Mouse (Mus musculus) lung, adult 2 months (tissue): ENCODE measurements around the gene Ripor3. TPM values are rescaled to one million over a fixed set of nuclear protein-coding genes. Genes with fewer than 3 reads are reported as not detected.

Experiments
- DNase-seq: peaks from one replicate; pipeline ENCODE4 v3.0.0; 2022
- H3K4me1 ChIP-seq: fragments of 200-500 bp; 2 replicates; pipeline ENCODE4 v1.6.1; 2011; ENCODE audit warnings: low read length; ENCODE audit not compliant: control insufficient read depth, insufficient read depth
- H3K4me3 ChIP-seq: fragments of 200-500 bp; replicated peaks from 2 replicates; pipeline ENCODE3; 2011; ENCODE audit warnings: low read depth, mild to moderate bottlenecking, control low read depth, low read length; ENCODE audit errors: extremely low read depth
- CTCF ChIP-seq: fragments of 200-500 bp; IDR thresholded peaks from 2 replicates; pipeline ENCODE4 v1.5.1; 2011; ENCODE audit warnings: mild to moderate bottlenecking, low read length, control low read depth; ENCODE audit not compliant: insufficient read depth
- POLR2A ChIP-seq: fragments of 200-500 bp; IDR thresholded peaks from 2 replicates; pipeline ENCODE4 v1.6.1; 2011; ENCODE audit warnings: low read depth, mild to moderate bottlenecking, control low read depth, low read length, borderline replicate concordance; ENCODE audit errors: extremely low read depth
- WGBS: fragments of 180-500 bp; shearing (Covaris S2); methylation state at CpG from one replicate; pipeline ENCODE4 v1.1.7; 2018; 5-methylcytosine and 5-hydroxymethylcytosine counted together
- polyA plus RNA-seq: library from polyadenylated mRNA; depleted of rRNA; stranded (reverse); fragments of >200 nt; gene quantifications from 2 replicates; pipeline ENCODE4 v1.2.3, GENCODE M21; 2012

The Ripor3 gene
- polyA plus RNA-seq, 1 experiment = 5.3 TPM

GRCm38 (mm10) chr2:168033905-168034304 lies 23.5 kb upstream of the Ripor3 start:
- DNase-seq = no peak
- H3K4me1 ChIP-seq = no peaks in the 10 kb centered on the region
- H3K4me3 ChIP-seq = no peak overlapping the region
- TF ChIP-seq CTCF (no peak), POLR2A (no peak)
- 74% methylated on average over 10 of the region's 10 CpGs for WGBS

GRCm38 (mm10) chr2:168031842-168032241 lies 21.4 kb upstream of the Ripor3 start:
- no peak for TF ChIP-seq POLR2A
- TF ChIP-seq CTCF = no peak
- H3K4me1 ChIP-seq = no peaks in the 10 kb centered on the region
- 96% methylated on average over 2 of the region's 2 CpGs for WGBS
- no peak for DNase-seq
- H3K4me3 ChIP-seq = no peak overlapping the region

GRCm38 (mm10) chr2:168028376-168028775 lies 18.0 kb upstream of the Ripor3 start:
- TF ChIP-seq CTCF = no peak
- no peak for TF ChIP-seq POLR2A
- H3K4me1 ChIP-seq = no peaks in the 10 kb centered on the region
- 97% methylated on average over 3 of the region's 3 CpGs for WGBS
- no peak overlapping the region for H3K4me3 ChIP-seq
- no peak for DNase-seq

GRCm38 (mm10) chr2:168026467-168026866 lies 16.0 kb upstream of the Ripor3 start:
- no peak for TF ChIP-seq CTCF
- no peak for TF ChIP-seq POLR2A
- Histone ChIP-seq H3K4me3 (no peak overlapping the region), H3K4me1 (no peaks in the 10 kb centered on the region)
- no peak for DNase-seq
- WGBS = 26% methylated on average over 3 of the region's 3 CpGs

- peak; percentile 26; the same call in 1 of the 2 replicates for TF ChIP-seq CTCF
- no peak for TF ChIP-seq POLR2A
- H3K4me3 ChIP-seq = no peak overlapping the region
- no peaks in the 10 kb centered on the region for H3K4me1 ChIP-seq
- 87% methylated on average over 8 of the region's 8 CpGs for WGBS
- DNase-seq = no peak
Observed at GRCm38 (mm10) chr2:168025882-168026281, 15.5 kb upstream of the Ripor3 start.

- TF ChIP-seq CTCF = no peak
- no peak for TF ChIP-seq POLR2A
- Histone ChIP-seq H3K4me1 (no peaks in the 10 kb centered on the region), H3K4me3 (no peak overlapping the region)
- 58% methylated on average over 12 of the region's 12 CpGs for WGBS
- no peak for DNase-seq
Observed at GRCm38 (mm10) chr2:168025174-168025573, 14.8 kb upstream of the Ripor3 start.

GRCm38 (mm10) chr2:168023763-168024402 lies 13.5 kb upstream of the Ripor3 start:
- WGBS = 66% methylated on average over 3 of the region's 3 CpGs
- no peak for DNase-seq
- peaks cover 3% of the 10 kb centered on the region for H3K4me1 ChIP-seq
- H3K4me3 ChIP-seq = no peak overlapping the region
- no peak for TF ChIP-seq CTCF
- TF ChIP-seq POLR2A = no peak

- Histone ChIP-seq H3K4me3 (no peak overlapping the region), H3K4me1 (peaks cover 4% of the 10 kb centered on the region)
- no peak for TF ChIP-seq POLR2A
- no peak for TF ChIP-seq CTCF
- DNase-seq = no peak
- WGBS = 50% methylated on average over 9 of the region's 9 CpGs
Observed at GRCm38 (mm10) chr2:168019201-168019715, 8.8 kb upstream of the Ripor3 start.

GRCm38 (mm10) chr2:168016951-168017391 lies 6.6 kb upstream of the Ripor3 start:
- no peak overlapping the region for H3K4me3 ChIP-seq
- WGBS = 16% methylated on average over 5 of the region's 5 CpGs
- TF ChIP-seq CTCF = peak; percentile 82
- TF ChIP-seq POLR2A = no peak
- H3K4me1 ChIP-seq = peaks cover 4% of the 10 kb centered on the region
- peak; percentile 83 for DNase-seq

- TF ChIP-seq POLR2A = no peak
- Histone ChIP-seq H3K4me3 (no peak overlapping the region), H3K4me1 (peaks cover 1% of the 10 kb centered on the region)
- WGBS = 54% methylated on average over 11 of the region's 11 CpGs
- no peak for DNase-seq
Observed at GRCm38 (mm10) chr2:168010893-168011292, 475 bp upstream of the Ripor3 start.

- Histone ChIP-seq H3K4me1 (peaks cover 8% of the 10 kb centered on the region), H3K4me3 (no peak overlapping the region)
- WGBS = 88% methylated on average over 3 of the region's 3 CpGs
- TF ChIP-seq CTCF (no peak), POLR2A (no peak)
- DNase-seq = no peak
Observed at GRCm38 (mm10) chr2:168008132-168008531, 2.3 kb downstream of the Ripor3 start.

- Histone ChIP-seq H3K4me3 (no peak overlapping the region), H3K4me1 (peaks cover 8% of the 10 kb centered on the region)
- WGBS = 87% methylated on average over 6 of the region's 6 CpGs
- no peak for DNase-seq
- no peak for TF ChIP-seq CTCF
- no peak for TF ChIP-seq POLR2A
Observed at GRCm38 (mm10) chr2:168006489-168006888, 3.9 kb downstream of the Ripor3 start.
